Mouse (Mus musculus): ENCODE data around the gene Lrrc10.
"Not testable (repeated sequence)": the region's sequence is repeated elsewhere in the genome, so short reads cannot be mapped to it uniquely, and the experiment has no call there.

Gene Lrrc10

GRCm38 (mm10) chr10:117043497-117044166 lies 1.5 kb upstream of the Lrrc10 start:
- DNase-seq (ENCODE audit: low spot score in 2 of 2) = not testable (repeated sequence)

GRCm38 (mm10) chr10:117049253-117049652 lies 4.1 kb downstream of the Lrrc10 start:
- no peak for DNase-seq (ENCODE audit: low spot score in 2 of 2)

GRCm38 (mm10) chr10:117049961-117050597 lies 4.9 kb downstream of the Lrrc10 start:
- DNase-seq (ENCODE audit: low spot score in 2 of 2) = no peak

GRCm38 (mm10) chr10:117055668-117056067 lies 10.5 kb downstream of the Lrrc10 start:
- no peak for DNase-seq (ENCODE audit: low spot score in 2 of 2)

- no peak for DNase-seq (ENCODE audit: low spot score in 2 of 2)
These were observed 17.7 kb downstream of the Lrrc10 start for GRCm38 (mm10) chr10:117062894-117063253.

GRCm38 (mm10) chr10:117063254-117064021 lies 18.3 kb downstream of the Lrrc10 start, which contains the start of gene Cct2:
Cct2 (minus strand) TSS chr10:117063814.
- peak; percentile 59 to 79 for DNase-seq (ENCODE audit: low spot score in 2 of 2)

- DNase-seq (ENCODE audit: low spot score in 2 of 2) = no peak
These were observed 18.9 kb downstream of the Lrrc10 start for GRCm38 (mm10) chr10:117064076-117064475.

- no peak for DNase-seq (ENCODE audit: low spot score in 2 of 2)
These were observed 24.0 kb downstream of the Lrrc10 start for GRCm38 (mm10) chr10:117069109-117069508.

- no peak for DNase-seq (ENCODE audit: low spot score in 2 of 2)
These were observed 27.2 kb downstream of the Lrrc10 start for GRCm38 (mm10) chr10:117072191-117072888.

GRCm38 (mm10) chr10:117073176-117073575 lies 28.0 kb downstream of the Lrrc10 start:
- no peak for DNase-seq (ENCODE audit: low spot score in 2 of 2)

GRCm38 (mm10) chr10:117078284-117078683 lies 33.1 kb downstream of the Lrrc10 start:
- DNase-seq (ENCODE audit: low spot score in 2 of 2) = no peak

- DNase-seq (ENCODE audit: low spot score in 2 of 2) = no peak
These were observed 36.2 kb downstream of the Lrrc10 start for GRCm38 (mm10) chr10:117081326-117081725.

- DNase-seq (ENCODE audit: low spot score in 2 of 2) = no peak
These were observed 36.8 kb downstream of the Lrrc10 start for GRCm38 (mm10) chr10:117081914-117082359.

- no peak for DNase-seq (ENCODE audit: low spot score in 2 of 2)
These were observed 44.5 kb downstream of the Lrrc10 start for GRCm38 (mm10) chr10:117089628-117090027.

GRCm38 (mm10) chr10:117094504-117095329 lies 49.6 kb downstream of the Lrrc10 start:
- peak in 1 of 2 experiments; percentile 38 for DNase-seq (ENCODE audit: low spot score in 2 of 2)

GRCm38 (mm10) chr10:117096096-117096495 lies 51.0 kb downstream of the Lrrc10 start:
- DNase-seq (ENCODE audit: low spot score in 2 of 2) = no peak
